ENCODE assay signal across 16 mouse cellular contexts in genomic region chr1:182514803-182515590, GRCm38 (mm10). TPM values are rescaled to one million over a fixed set of nuclear protein-coding genes. Genes with fewer than 3 reads are reported as not detected.
DNase-seq lines count a peak whose midpoint lies in the region; ATAC-seq lines count a peak whose summit lies in the region.
"Had no signal": no experiment of that assay in that cellular context is flagged by ENCODE, and none has a peak within 500 bp of the region (broad histone marks: within the 10 kb centered on the region; RNA-seq: fewer than 3 reads in every experiment).

No protein-coding gene starts in this region.

- H3K4me2 ChIP-seq in hindbrain, embryonic 13.5 days: peak overlapping the region; percentile 76; the same call in 1 of the 2 replicates
- H3K4me2 ChIP-seq in hindbrain, embryonic 11.5 days (replicated peaks; ENCODE audit: low read depth, low read length): no peak overlapping the region
- peak overlapping the region; percentile 86; the same call in 1 of the 2 replicates for H3K4me2 ChIP-seq in midbrain, embryonic 14.5 days (ENCODE audit: low read length)
- H3K4me2 ChIP-seq in midbrain, embryonic 16.5 days (ENCODE audit: low read length): no peak overlapping the region
- peak overlapping the region; percentile 82 for H3K4me2 ChIP-seq in neural tube, embryonic 15.5 days

- H3K27ac ChIP-seq in hindbrain, embryonic 13.5 days: no peak overlapping the region
- no peak overlapping the region for H3K27ac ChIP-seq in hindbrain, embryonic 11.5 days (ENCODE audit: low read depth, low read length)
- H3K27ac ChIP-seq in midbrain, embryonic 14.5 days (replicated peaks; ENCODE audit: low read depth, low read length): no peak overlapping the region
- H3K27ac ChIP-seq in midbrain, embryonic 16.5 days (ENCODE audit: low read length): no peak overlapping the region
- H3K27ac ChIP-seq in neural tube, embryonic 15.5 days (replicated peaks): no peak overlapping the region
- H3K27ac ChIP-seq: forebrain, embryonic 12.5 days had no signal

- peaks cover 27% of the 10 kb centered on the region for H3K4me1 ChIP-seq in hindbrain, embryonic 13.5 days (replicated peaks)
- H3K4me1 ChIP-seq in hindbrain, embryonic 11.5 days (replicated peaks; ENCODE audit: control insufficient read depth, insufficient read depth, low read length): peaks cover 7% of the 10 kb centered on the region; the same call in 1 of the 2 replicates
- peaks cover 15% of the 10 kb centered on the region for H3K4me1 ChIP-seq in midbrain, embryonic 14.5 days (ENCODE audit: control insufficient read depth, insufficient read depth, low read length)
- peaks cover 18% of the 10 kb centered on the region for H3K4me1 ChIP-seq in midbrain, embryonic 16.5 days (ENCODE audit: control insufficient read depth, insufficient read depth, low read length)
- peaks cover 33% of the 10 kb centered on the region for H3K4me1 ChIP-seq in neural tube, embryonic 15.5 days

- peaks cover 14% of the 10 kb centered on the region for H3K27me3 ChIP-seq in hindbrain, embryonic 13.5 days
- H3K27me3 ChIP-seq in hindbrain, embryonic 11.5 days (ENCODE audit: control insufficient read depth, insufficient read depth, low read length): peaks cover 4% of the 10 kb centered on the region; the same call in 1 of the 2 replicates
- H3K27me3 ChIP-seq in midbrain, embryonic 14.5 days (ENCODE audit: control insufficient read depth, insufficient read depth, low read length): no peaks in the 10 kb centered on the region; the same call in 1 of the 2 replicates
- no peaks in the 10 kb centered on the region for H3K27me3 ChIP-seq in midbrain, embryonic 16.5 days (ENCODE audit: control insufficient read depth, insufficient read depth, low read depth, low read length)
- peaks cover 9% of the 10 kb centered on the region for H3K27me3 ChIP-seq in neural tube, embryonic 15.5 days (replicated peaks)

- no peak overlapping the region for H3K4me3 ChIP-seq in hindbrain, embryonic 13.5 days
- no peak overlapping the region for H3K4me3 ChIP-seq in hindbrain, embryonic 11.5 days (ENCODE audit: low read depth, low read length)
- H3K4me3 ChIP-seq in midbrain, embryonic 14.5 days (replicated peaks; ENCODE audit: low read depth, low read length): no peak overlapping the region
- no peak overlapping the region for H3K4me3 ChIP-seq in midbrain, embryonic 16.5 days (ENCODE audit: low read depth, low read length)
- no peak overlapping the region for H3K4me3 ChIP-seq in neural tube, embryonic 15.5 days (replicated peaks)
- H3K4me3 ChIP-seq: forebrain, embryonic 12.5 days had no signal

- no peak for ATAC-seq in CD4-positive, CD25-positive, alpha-beta regulatory T cell, adult 4 months
- no peak for ATAC-seq in hindbrain, embryonic 13.5 days (ENCODE audit: low FRiP score)
- no peak for ATAC-seq in hindbrain, embryonic 11.5 days (ENCODE audit: low FRiP score)
- no peak for ATAC-seq in midbrain, embryonic 14.5 days (ENCODE audit: low FRiP score, low TSS enrichment)
- no peak for ATAC-seq in midbrain, embryonic 16.5 days
- no peak for ATAC-seq in neural tube, embryonic 15.5 days (ENCODE audit: low FRiP score)
- ATAC-seq: liver, postnatal 0 days had no signal

- no peaks in the 10 kb centered on the region for H3K9me3 ChIP-seq in hindbrain, embryonic 13.5 days
- H3K9me3 ChIP-seq in hindbrain, embryonic 11.5 days (ENCODE audit: control insufficient read depth, low read length): no peaks in the 10 kb centered on the region
- no peaks in the 10 kb centered on the region for H3K9me3 ChIP-seq in midbrain, embryonic 14.5 days (ENCODE audit: control insufficient read depth, low read length)
- H3K9me3 ChIP-seq in midbrain, embryonic 16.5 days (replicated peaks; ENCODE audit: control insufficient read depth, low read length, poor library complexity, severe bottlenecking): no peaks in the 10 kb centered on the region
- H3K9me3 ChIP-seq in neural tube, embryonic 15.5 days (replicated peaks): no peaks in the 10 kb centered on the region
- H3K9me3 ChIP-seq: forebrain, embryonic 12.5 days had no signal

- 84% methylated on average over 10 of the region's 10 CpGs for WGBS in hindbrain, embryonic 13.5 days
- WGBS in hindbrain, embryonic 11.5 days: 87% methylated on average over 10 of the region's 10 CpGs
- 88% methylated on average over 10 of the region's 10 CpGs for WGBS in midbrain, embryonic 14.5 days
- 88% methylated on average over 10 of the region's 10 CpGs for WGBS in midbrain, embryonic 16.5 days
- 82% methylated on average over 10 of the region's 10 CpGs for WGBS in neural tube, embryonic 15.5 days

- H3K9ac ChIP-seq in hindbrain, embryonic 13.5 days: no peak overlapping the region
- H3K9ac ChIP-seq in hindbrain, embryonic 11.5 days (ENCODE audit: low read depth, low read length): no peak overlapping the region
- no peak overlapping the region for H3K9ac ChIP-seq in midbrain, embryonic 14.5 days (replicated peaks; ENCODE audit: low read length)
- H3K9ac ChIP-seq in midbrain, embryonic 16.5 days (ENCODE audit: low read depth, low read length): no peak overlapping the region
- H3K9ac ChIP-seq in neural tube, embryonic 15.5 days (replicated peaks): no peak overlapping the region
- H3K9ac ChIP-seq: forebrain, embryonic 12.5 days; liver, postnatal 0 days had no signal

- H3K36me3 ChIP-seq in hindbrain, embryonic 13.5 days: peaks cover 30% of the 10 kb centered on the region
- H3K36me3 ChIP-seq in hindbrain, embryonic 11.5 days (ENCODE audit: control insufficient read depth, insufficient read depth, low read length): no peaks in the 10 kb centered on the region
- peaks cover 23% of the 10 kb centered on the region for H3K36me3 ChIP-seq in midbrain, embryonic 14.5 days (ENCODE audit: control insufficient read depth, insufficient read depth, low read length)
- H3K36me3 ChIP-seq in midbrain, embryonic 16.5 days (ENCODE audit: control insufficient read depth, insufficient read depth, low read length): peaks cover 13% of the 10 kb centered on the region; the same call in 1 of the 2 replicates
- peaks cover 25% of the 10 kb centered on the region for H3K36me3 ChIP-seq in neural tube, embryonic 15.5 days

- DNase-seq in CD4-positive, CD25-positive, alpha-beta regulatory T cell, adult 2 months (ENCODE audit: low read depth, low spot score): peak; percentile 25
- DNase-seq in hindbrain, embryonic 11.5 days (ENCODE audit: low spot score): no peak
- DNase-seq in midbrain, embryonic 14.5 days: no peak
- no peak for DNase-seq in frontal cortex, postnatal 10 days (ENCODE audit: low spot score in 2 of 2)
- DNase-seq: cerebellum, adult 8-10 months; gastrocnemius, postnatal 14 days; liver, postnatal 0 days; right cerebral cortex, adult 18-20 months had no signal

RNA-seq across cellular contexts. Expression of gene Capn2, which starts 2.4 kb away (rescaled TPM):
- 10 to 100 TPM; 38.3 to 52.4 TPM for polyA plus RNA-seq in CD4-positive, CD25-positive, alpha-beta regulatory T cell, adult 4 months (2017; shearing (Covaris generic))
- 85.0 and 85.8 TPM in 2 replicates for polyA plus RNA-seq in hindbrain, embryonic 13.5 days (2015; fragmentation: Nextera tagmentation; extraction: Ambion mirVana)
- 69.5 and 78.2 TPM in 2 replicates for polyA plus RNA-seq in hindbrain, embryonic 11.5 days (2014; fragmentation: Nextera tagmentation; extraction: Ambion mirVana)
- 57.9 and 68.7 TPM in 2 replicates for polyA plus RNA-seq in midbrain, embryonic 14.5 days (2014; fragmentation: Nextera tagmentation; extraction: Ambion mirVana)
- polyA plus RNA-seq in midbrain, embryonic 16.5 days (2015; fragmentation: Nextera tagmentation; extraction: Ambion mirVana): 84.5 and 89.8 TPM in 2 replicates
- 95.3 and 98.9 TPM in 2 replicates for polyA plus RNA-seq in neural tube, embryonic 15.5 days (2015; fragmentation: Nextera tagmentation; extraction: Ambion mirVana)

RNA-seq across cellular contexts. Expression of gene Capn8, which starts 49.8 kb away (rescaled TPM):
- not detected for polyA plus RNA-seq in CD4-positive, CD25-positive, alpha-beta regulatory T cell, adult 4 months (2017; shearing (Covaris generic))
- 0.10 TPM in 2 replicates for polyA plus RNA-seq in hindbrain, embryonic 13.5 days (2015; fragmentation: Nextera tagmentation; extraction: Ambion mirVana)
- polyA plus RNA-seq in hindbrain, embryonic 11.5 days (2014; fragmentation: Nextera tagmentation; extraction: Ambion mirVana): not detected in 2 replicates
- polyA plus RNA-seq in midbrain, embryonic 14.5 days (2014; fragmentation: Nextera tagmentation; extraction: Ambion mirVana): 0.28 TPM in 1 of 2 replicates, not detected in the other
- polyA plus RNA-seq in midbrain, embryonic 16.5 days (2015; fragmentation: Nextera tagmentation; extraction: Ambion mirVana): 0.14 and 0.21 TPM in 2 replicates
- 0.08 and 0.28 TPM in 2 replicates for polyA plus RNA-seq in neural tube, embryonic 15.5 days (2015; fragmentation: Nextera tagmentation; extraction: Ambion mirVana)
- polyA plus RNA-seq: kidney, embryonic 14.5 days; liver, postnatal 0 days; neural tube, embryonic 11.5 days; spleen, adult 2 months had no signal

Comparison
In these comparisons a context has a peak if more than half of its experiments do, and no peak if none do; other contexts are left out.
1. H3K4me2 ChIP-seq: peak in hindbrain, embryonic 13.5 days (single experiment), midbrain, embryonic 14.5 days (single experiment) and neural tube, embryonic 15.5 days (single experiment); none in hindbrain, embryonic 11.5 days (single experiment) and midbrain, embryonic 16.5 days (single experiment).